Mouse (Mus musculus): ENCODE results near the gene Grm3.

GRCm38 (mm10) chr5:9690599-9691242 lies 34.2 kb downstream of the Grm3 start:
- TF ChIP-seq POLR2A (IDR thresholded peaks at IDR 0.05; ENCODE audit: low read depth, low read length), result no peak
- no peak for TF ChIP-seq CTCF (conservative IDR thresholded peaks at IDR 0.05 in 1 of 2, IDR thresholded peaks at IDR 0.05 in 1 of 2; ENCODE audit: low read depth in 2 of 2, low read length in 2 of 2)
- no peak for TF ChIP-seq SIN3A (IDR thresholded peaks at IDR 0.05; ENCODE audit: low read length)
- no peak for TF ChIP-seq ETS1 (conservative IDR thresholded peaks at IDR 0.05; ENCODE audit: low read depth, low read length)
- TF ChIP-seq ZC3H11A (IDR thresholded peaks at IDR 0.05; ENCODE audit: low read depth, low read length), result no peak
- TF ChIP-seq SMC3 (IDR thresholded peaks at IDR 0.05; ENCODE audit: low read depth, low read length), result no peak
- no peak for TF ChIP-seq ZNF384 (IDR thresholded peaks at IDR 0.05; ENCODE audit: low read depth, low read length)
- no peak for TF ChIP-seq RCOR1 (conservative IDR thresholded peaks at IDR 0.05; ENCODE audit: low read depth, low read length)
- TF ChIP-seq EP300 (IDR thresholded peaks at IDR 0.05; ENCODE audit: low read length), result no peak
- no peak for TF ChIP-seq UBTF (IDR thresholded peaks at IDR 0.05; ENCODE audit: low read depth, low read length)
- TF ChIP-seq MAFK (IDR thresholded peaks at IDR 0.05; ENCODE audit: insufficient replicate concordance, low read length), result no peak
- no peak for TF ChIP-seq USF1 (IDR thresholded peaks at IDR 0.05; ENCODE audit: low read depth, low read length)
- TF ChIP-seq MEF2A (IDR thresholded peaks at IDR 0.05; ENCODE audit: borderline replicate concordance, low read depth, low read length), result no peak
